ENCODE assay signal across 9 mouse cellular contexts in genomic region chr7:28370051-28370450, GRCm38 (mm10). TPM values are rescaled to one million over a fixed set of nuclear protein-coding genes. Genes with fewer than 3 reads are reported as not detected.
DNase-seq lines count a peak whose midpoint lies in the region; ATAC-seq and TF ChIP-seq lines count a peak whose summit lies in the region.
"Had no signal": no experiment of that assay in that cellular context is flagged by ENCODE, and none has a peak within 500 bp of the region (broad histone marks: within the 10 kb centered on the region; RNA-seq: fewer than 3 reads in every experiment).

No protein-coding gene starts in this region.

- ATAC-seq in heart, embryonic 15.5 days (replicated peaks; ENCODE audit: insufficient number of reproducible peaks, insufficient read depth, low FRiP score, low read depth), result no peak
- no peak for ATAC-seq in embryonic facial prominence, embryonic 11.5 days (replicated peaks; ENCODE audit: insufficient number of reproducible peaks, low FRiP score, low TSS enrichment, low read depth)
- no peak for ATAC-seq in forebrain, postnatal 0 days
- ATAC-seq in liver, embryonic 13.5 days (ENCODE audit: low read depth), result no peak

- peaks cover 47% of the 10 kb centered on the region for H3K36me3 ChIP-seq in heart, embryonic 15.5 days
- peaks cover 14% of the 10 kb centered on the region for H3K36me3 ChIP-seq in embryonic facial prominence, embryonic 11.5 days (replicated peaks; ENCODE audit: control insufficient read depth, insufficient read depth, low read depth, low read length)
- peaks cover 20% of the 10 kb centered on the region for H3K36me3 ChIP-seq in forebrain, postnatal 0 days (ENCODE audit: insufficient read depth)
- H3K36me3 ChIP-seq in liver, embryonic 13.5 days, result peaks cover 14% of the 10 kb centered on the region

- no peak for DNase-seq in heart, postnatal 14 days
- DNase-seq in embryonic facial prominence, embryonic 11.5 days (ENCODE audit: low spot score), result no peak
- no peak for DNase-seq in forebrain, postnatal 0 days
- DNase-seq in liver, embryonic 13.5 days, result no peak
- no peak for DNase-seq in layer of hippocampus, postnatal 10 days (ENCODE audit: low spot score in 2 of 2)
- DNase-seq in embryo, embryonic 10 days (ENCODE audit: low spot score), result no peak
- DNase-seq in natural killer cell, adult 2 months (ENCODE audit: low spot score in 2 of 2), result no peak
- DNase-seq: cerebellum, adult 11 months had no signal

- no peaks in the 10 kb centered on the region for H3K27me3 ChIP-seq in heart, embryonic 15.5 days
- no peaks in the 10 kb centered on the region for H3K27me3 ChIP-seq in embryonic facial prominence, embryonic 11.5 days (ENCODE audit: control insufficient read depth, insufficient read depth, low read length)
- H3K27me3 ChIP-seq in forebrain, postnatal 0 days (ENCODE audit: insufficient read depth, low read length), result no peaks in the 10 kb centered on the region
- H3K27me3 ChIP-seq in liver, embryonic 13.5 days, result peaks cover 18% of the 10 kb centered on the region; the same call in 1 of the 2 replicates

- no peaks in the 10 kb centered on the region for H3K9me3 ChIP-seq in heart, embryonic 15.5 days (replicated peaks)
- no peaks in the 10 kb centered on the region for H3K9me3 ChIP-seq in embryonic facial prominence, embryonic 11.5 days (replicated peaks; ENCODE audit: control insufficient read depth, low read length)
- no peaks in the 10 kb centered on the region for H3K9me3 ChIP-seq in forebrain, postnatal 0 days (ENCODE audit: low read length)
- no peaks in the 10 kb centered on the region for H3K9me3 ChIP-seq in liver, embryonic 13.5 days (replicated peaks)

- TF ChIP-seq CTCF in forebrain, postnatal 0 days (IDR thresholded peaks at IDR 0.05; ENCODE audit: low read depth), result no peak

- 87% methylated on average over 14 of the region's 14 CpGs for WGBS in heart, embryonic 15.5 days
- 90% methylated on average over 14 of the region's 14 CpGs for WGBS in embryonic facial prominence, embryonic 11.5 days
- WGBS in forebrain, postnatal 0 days, result 95% methylated on average over 14 of the region's 14 CpGs
- 84% methylated on average over 14 of the region's 14 CpGs for WGBS in liver, embryonic 13.5 days (ENCODE audit: insufficient replicate concordance)

- intact Hi-C loops in heart, postnatal 14 days (cut with DNase I), result no loop called here

- peak overlapping the region; percentile 85; the same call in 1 of the 2 replicates for H3K9ac ChIP-seq in heart, embryonic 15.5 days
- H3K9ac ChIP-seq in embryonic facial prominence, embryonic 11.5 days (replicated peaks; ENCODE audit: low read length), result peak overlapping the region; percentile 96
- no peak overlapping the region for H3K9ac ChIP-seq in forebrain, postnatal 0 days
- H3K9ac ChIP-seq in liver, embryonic 13.5 days, result 0 out of 2 replicates have a peak overlapping the region, but pooled peaks have one; percentile 81

- H3K4me2 ChIP-seq in heart, embryonic 15.5 days, result peak overlapping the region; percentile 81
- peak overlapping the region; percentile 82 for H3K4me2 ChIP-seq in embryonic facial prominence, embryonic 11.5 days (ENCODE audit: low read depth, low read length)
- H3K4me2 ChIP-seq in forebrain, postnatal 0 days (ENCODE audit: low read depth), result peak overlapping the region; percentile 87
- H3K4me2 ChIP-seq in liver, embryonic 13.5 days, result peak overlapping the region; percentile 98

- no peak overlapping the region for H3K27ac ChIP-seq in heart, embryonic 15.5 days
- H3K27ac ChIP-seq in embryonic facial prominence, embryonic 11.5 days (replicated peaks; ENCODE audit: low read depth, low read length), result no peak overlapping the region
- no peak overlapping the region for H3K27ac ChIP-seq in forebrain, postnatal 0 days (ENCODE audit: low read depth, low read length)
- H3K27ac ChIP-seq in liver, embryonic 13.5 days, result no peak overlapping the region

- H3K4me3 ChIP-seq in heart, embryonic 15.5 days, result peak overlapping the region; percentile 74
- peak overlapping the region; percentile 89 for H3K4me3 ChIP-seq in embryonic facial prominence, embryonic 11.5 days (ENCODE audit: low read depth, low read length)
- no peak overlapping the region for H3K4me3 ChIP-seq in forebrain, postnatal 0 days (ENCODE audit: low read depth, low read length)
- peak overlapping the region; percentile 73; the same call in 1 of the 2 replicates for H3K4me3 ChIP-seq in liver, embryonic 13.5 days (replicated peaks)

- peaks cover 30% of the 10 kb centered on the region for H3K4me1 ChIP-seq in heart, embryonic 15.5 days (replicated peaks)
- peaks cover 4% of the 10 kb centered on the region for H3K4me1 ChIP-seq in embryonic facial prominence, embryonic 11.5 days (ENCODE audit: control insufficient read depth, insufficient read depth, low read length)
- H3K4me1 ChIP-seq in forebrain, postnatal 0 days (ENCODE audit: insufficient read depth), result peaks cover 14% of the 10 kb centered on the region
- H3K4me1 ChIP-seq in liver, embryonic 13.5 days (replicated peaks), result peaks cover 50% of the 10 kb centered on the region

RNA-seq across cellular contexts. Expression of gene Plekhg2, which starts 2.3 kb away (rescaled TPM):
- 34.3 and 46.7 TPM in 2 replicates for polyA plus RNA-seq in heart, embryonic 15.5 days (2015; fragmentation: Nextera tagmentation; extraction: Ambion mirVana)
- total RNA-seq in heart, postnatal 14 days (2021), result 10 to 100 TPM; 32.1 to 32.5 TPM
- 38.8 and 50.0 TPM in 2 replicates for polyA plus RNA-seq in embryonic facial prominence, embryonic 11.5 days (2014; fragmentation: Nextera tagmentation; extraction: Ambion mirVana)
- total RNA-seq in forebrain, postnatal 0 days (2014; rRNA removed), result 20.3 and 25.7 TPM in 2 replicates
- polyA plus RNA-seq in forebrain, postnatal 0 days (2015; fragmentation: Nextera tagmentation; extraction: Ambion mirVana), result 9.0 and 11.4 TPM in 2 replicates
- 4.9 and 5.0 TPM in 2 replicates for polyA plus RNA-seq in liver, embryonic 13.5 days (2015; fragmentation: Nextera tagmentation; extraction: Ambion mirVana)
- total RNA-seq in layer of hippocampus, postnatal 10 days (2021), result 10 to 100 TPM; 13.5 to 13.6 TPM

RNA-seq across cellular contexts. Expression of gene Zfp36, which starts 10.0 kb away (rescaled TPM):
- 13.6 and 14.7 TPM in 2 replicates for polyA plus RNA-seq in heart, embryonic 15.5 days (2015; fragmentation: Nextera tagmentation; extraction: Ambion mirVana)
- total RNA-seq in heart, postnatal 14 days (2021), result 10 to 100 TPM; 25.7 to 27.6 TPM
- polyA plus RNA-seq in embryonic facial prominence, embryonic 11.5 days (2014; fragmentation: Nextera tagmentation; extraction: Ambion mirVana), result 4.7 and 5.5 TPM in 2 replicates
- 2.8 and 4.0 TPM in 2 replicates for total RNA-seq in forebrain, postnatal 0 days (2014; rRNA removed)
- polyA plus RNA-seq in forebrain, postnatal 0 days (2015; fragmentation: Nextera tagmentation; extraction: Ambion mirVana), result 2.3 and 3.8 TPM in 2 replicates
- 4.7 and 6.3 TPM in 2 replicates for polyA plus RNA-seq in liver, embryonic 13.5 days (2015; fragmentation: Nextera tagmentation; extraction: Ambion mirVana)
- 1 to 10 TPM; 3.4 to 3.9 TPM for total RNA-seq in layer of hippocampus, postnatal 10 days (2021)

RNA-seq across cellular contexts. Expression of gene Rps16, which starts 19.6 kb away (rescaled TPM):
- 534 and 573 TPM in 2 replicates for polyA plus RNA-seq in heart, embryonic 15.5 days (2015; fragmentation: Nextera tagmentation; extraction: Ambion mirVana)
- 100 to 1,000 TPM; 540 to 612 TPM for total RNA-seq in heart, postnatal 14 days (2021)
- polyA plus RNA-seq in embryonic facial prominence, embryonic 11.5 days (2014; fragmentation: Nextera tagmentation; extraction: Ambion mirVana), result 988 and 991 TPM in 2 replicates
- 205 and 300 TPM in 2 replicates for total RNA-seq in forebrain, postnatal 0 days (2014; rRNA removed)
- 595 and 769 TPM in 2 replicates for polyA plus RNA-seq in forebrain, postnatal 0 days (2015; fragmentation: Nextera tagmentation; extraction: Ambion mirVana)
- polyA plus RNA-seq in liver, embryonic 13.5 days (2015; fragmentation: Nextera tagmentation; extraction: Ambion mirVana), result 937 and 964 TPM in 2 replicates
- 100 to 1,000 TPM; 563 to 624 TPM for total RNA-seq in layer of hippocampus, postnatal 10 days (2021)

RNA-seq across cellular contexts. Expression of gene Med29, which starts 22.5 kb away (rescaled TPM):
- polyA plus RNA-seq in heart, embryonic 15.5 days (2015; fragmentation: Nextera tagmentation; extraction: Ambion mirVana), result 42.0 and 45.7 TPM in 2 replicates
- total RNA-seq in heart, postnatal 14 days (2021), result 10 to 100 TPM; 18.4 to 19.9 TPM
- 50.1 and 50.6 TPM in 2 replicates for polyA plus RNA-seq in embryonic facial prominence, embryonic 11.5 days (2014; fragmentation: Nextera tagmentation; extraction: Ambion mirVana)
- 32.5 and 35.1 TPM in 2 replicates for total RNA-seq in forebrain, postnatal 0 days (2014; rRNA removed)
- 39.2 and 47.6 TPM in 2 replicates for polyA plus RNA-seq in forebrain, postnatal 0 days (2015; fragmentation: Nextera tagmentation; extraction: Ambion mirVana)
- 28.1 and 31.8 TPM in 2 replicates for polyA plus RNA-seq in liver, embryonic 13.5 days (2015; fragmentation: Nextera tagmentation; extraction: Ambion mirVana)
- 10 to 100 TPM; 20.5 to 20.9 TPM for total RNA-seq in layer of hippocampus, postnatal 10 days (2021)

RNA-seq across cellular contexts. Expression of gene Paf1, which starts 22.7 kb away (rescaled TPM):
- polyA plus RNA-seq in heart, embryonic 15.5 days (2015; fragmentation: Nextera tagmentation; extraction: Ambion mirVana), result 66.8 and 73.0 TPM in 2 replicates
- total RNA-seq in heart, postnatal 14 days (2021), result 10 to 100 TPM; 46.2 to 47.7 TPM
- 80.0 and 81.4 TPM in 2 replicates for polyA plus RNA-seq in embryonic facial prominence, embryonic 11.5 days (2014; fragmentation: Nextera tagmentation; extraction: Ambion mirVana)
- 74.8 and 80.5 TPM in 2 replicates for total RNA-seq in forebrain, postnatal 0 days (2014; rRNA removed)
- polyA plus RNA-seq in forebrain, postnatal 0 days (2015; fragmentation: Nextera tagmentation; extraction: Ambion mirVana), result 69.4 and 92.7 TPM in 2 replicates
- polyA plus RNA-seq in liver, embryonic 13.5 days (2015; fragmentation: Nextera tagmentation; extraction: Ambion mirVana), result 30.7 and 33.4 TPM in 2 replicates
- total RNA-seq in layer of hippocampus, postnatal 10 days (2021), result 10 to 100 TPM; 73.3 to 93.0 TPM
